Mouse (Mus musculus) embryonic fibroblast, embryonic 13.5 days (primary cell): ENCODE results near the gene Thbs2.

ENCODE experiments used
- CTCF ChIP-seq: IDR thresholded peaks from 2 replicates; pipeline ENCODE4 v1.5.1; 2011; ENCODE audit warnings: mild to moderate bottlenecking, control low read depth, low read length, moderate library complexity, borderline replicate concordance; ENCODE audit not compliant: insufficient read depth
- POLR2A ChIP-seq: IDR thresholded peaks from 2 replicates; pipeline ENCODE4 v1.6.1; 2011; ENCODE audit warnings: low read depth, mild to moderate bottlenecking, control low read depth, low read length, moderate library complexity

- TF ChIP-seq CTCF, result no peak
- peak; percentile 99 for TF ChIP-seq POLR2A
These were observed at the start of gene Thbs2 for GRCm38 (mm10) chr17:14693994-14694374.
